Mouse (Mus musculus) erythroblast, embryonic 14.5 days (primary cell): ENCODE data around the gene Dpep3.

Source experiments
- GATA1 ChIP-seq: IDR thresholded peaks from 2 replicates; pipeline ENCODE4 v1.6.1; 2012; ENCODE audit warnings: low read length, inconsistent platforms, mixed read lengths
- TAL1 ChIP-seq: IDR thresholded peaks from 3 replicates; pipeline ENCODE4 v1.6.1; 2012; ENCODE audit warnings: low read length, inconsistent platforms, mixed read lengths

DNA sequence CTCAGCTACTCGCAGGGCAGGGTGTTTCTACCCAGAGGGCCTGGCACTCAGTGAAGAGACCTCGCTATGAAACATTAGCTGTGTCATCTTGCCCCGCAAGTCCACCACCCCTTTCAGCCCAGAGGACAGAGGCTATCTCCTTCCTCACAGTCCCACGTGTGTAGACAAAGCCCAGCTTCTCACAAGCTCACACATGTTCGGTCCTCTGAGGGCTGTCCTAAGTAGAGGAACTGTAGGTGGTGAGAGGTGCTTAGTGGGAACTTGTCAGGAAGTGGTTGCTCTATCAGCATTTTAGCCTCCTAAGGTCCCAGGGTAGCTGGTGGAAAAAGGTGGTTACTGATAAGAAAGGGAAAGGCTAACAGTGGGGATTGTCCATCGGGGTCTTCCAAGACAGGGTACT lies 44.1 kb downstream of the Dpep3 start:
- TF ChIP-seq GATA1: no peak
- no peak for TF ChIP-seq TAL1
